Mouse (Mus musculus) embryonic facial prominence, embryonic 12.5 days (tissue): ENCODE data around the gene Ncapd3. TPM values are rescaled to one million over a fixed set of nuclear protein-coding genes. Genes with fewer than 3 reads are reported as not detected.

Source experiments
- ATAC-seq: fragments of 200-750 bp; cut with Nextera tagmentation; 2 replicates; pipeline ENCODE4 v1.8.0; 2017; ENCODE audit not compliant: insufficient number of reproducible peaks, insufficient read depth, low FRiP score, low TSS enrichment
- H3K27ac ChIP-seq: fragments of 300-500 bp; sonication (generic); 2 replicates; pipeline ENCODE4 v1.5.1; 2016; ENCODE audit warnings: mild to moderate bottlenecking
- H3K27me3 ChIP-seq: fragments of 300-500 bp; sonication (generic); 2 replicates; pipeline ENCODE4 v1.6.1; 2016; ENCODE audit warnings: mild to moderate bottlenecking, moderate library complexity
- H3K36me3 ChIP-seq: fragments of 300-500 bp; sonication (generic); 2 replicates; pipeline ENCODE4 v1.6.1; 2016; ENCODE audit warnings: mild to moderate bottlenecking
- H3K4me1 ChIP-seq: fragments of 300-500 bp; sonication (generic); 2 replicates; pipeline ENCODE4 v1.6.1; 2016
- H3K4me2 ChIP-seq: fragments of 300-500 bp; sonication (generic); replicated peaks from 2 replicates; pipeline ENCODE4 v1.6.1; 2016; ENCODE audit warnings: mild to moderate bottlenecking, moderate library complexity
- H3K4me3 ChIP-seq: fragments of 300-500 bp; sonication (generic); 2 replicates; pipeline ENCODE4 v1.5.1; 2016; ENCODE audit warnings: mild to moderate bottlenecking
- H3K9ac ChIP-seq: fragments of 300-500 bp; sonication (generic); 2 replicates; pipeline ENCODE4 v1.6.1; 2016; ENCODE audit warnings: mild to moderate bottlenecking, moderate library complexity
- H3K9me3 ChIP-seq: fragments of 300-500 bp; sonication (generic); 2 replicates; pipeline ENCODE4 v1.6.1; 2016; ENCODE audit warnings: mild to moderate bottlenecking, moderate library complexity
- WGBS: fragments of 180-500 bp; shearing (Covaris S2); methylation state at CpG from one replicate; pipeline ENCODE4 v1.1.7; 2016; 5-methylcytosine and 5-hydroxymethylcytosine counted together
- polyA plus RNA-seq: library from polyadenylated mRNA; unstranded; fragments of >200 nt; fragmentation: Nextera tagmentation; extraction: Ambion mirVana; gene quantifications from 2 replicates; pipeline ENCODE4 v1.2.1, GENCODE M21; 2016

Gene Ncapd3
- polyA plus RNA-seq, 1 experiment from 2014 or later: 35.6 TPM

- Histone ChIP-seq H3K4me3 (no peak overlapping the region), H3K9me3 (no peaks in the 10 kb centered on the region), H3K36me3 (peaks cover 67% of the 10 kb centered on the region), H3K4me2 (no peak overlapping the region), H3K4me1 (peaks cover 15% of the 10 kb centered on the region), H3K9ac (no peak overlapping the region), H3K27me3 (no peaks in the 10 kb centered on the region), H3K27ac (no peak overlapping the region)
- no peak for ATAC-seq
- WGBS: 86% methylated on average over 3 of the region's 3 CpGs
Measured at GRCm38 (mm10) chr9:27005231-27005630, 24.7 kb upstream of the Ncapd3 start.

GRCm38 (mm10) chr9:27005933-27006332 lies 24.0 kb upstream of the Ncapd3 start:
- Histone ChIP-seq H3K4me3 (no peak overlapping the region), H3K36me3 (peaks cover 74% of the 10 kb centered on the region), H3K4me2 (no peak overlapping the region), H3K27me3 (no peaks in the 10 kb centered on the region), H3K4me1 (peaks cover 8% of the 10 kb centered on the region), H3K9me3 (no peaks in the 10 kb centered on the region), H3K9ac (no peak overlapping the region), H3K27ac (no peak overlapping the region)
- ATAC-seq: no peak
- 76% methylated on average over 1 of the region's 1 CpGs for WGBS

DNA sequence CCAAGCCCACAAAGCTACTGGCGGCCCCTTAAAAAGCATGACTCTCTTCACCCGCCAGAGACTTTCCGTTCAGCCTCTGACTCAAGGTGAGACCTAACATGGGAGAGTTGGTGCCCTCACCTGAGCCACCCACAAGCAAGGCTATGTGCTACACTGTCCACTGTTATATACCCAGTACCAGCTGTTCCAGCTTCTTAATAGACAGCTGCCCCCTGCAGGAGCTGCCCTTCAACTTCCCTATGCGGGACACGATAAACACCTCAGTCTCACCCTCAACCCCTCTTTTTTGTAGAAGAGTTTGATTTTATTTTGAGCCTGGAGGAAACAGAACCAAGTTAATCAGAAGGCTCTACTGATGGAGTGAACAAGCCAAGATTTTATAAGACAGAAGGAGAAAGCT lies 23.1 kb upstream of the Ncapd3 start:
- H3K27ac ChIP-seq: no peak overlapping the region
- H3K4me3 ChIP-seq: no peak overlapping the region
- H3K9me3 ChIP-seq: no peaks in the 10 kb centered on the region
- 93% methylated on average over 5 of the region's 5 CpGs for WGBS
- ATAC-seq: no peak
- no peak overlapping the region for H3K9ac ChIP-seq
- no peaks in the 10 kb centered on the region for H3K27me3 ChIP-seq
- no peaks in the 10 kb centered on the region for H3K4me1 ChIP-seq
- no peak overlapping the region for H3K4me2 ChIP-seq
- peaks cover 83% of the 10 kb centered on the region for H3K36me3 ChIP-seq

DNA sequence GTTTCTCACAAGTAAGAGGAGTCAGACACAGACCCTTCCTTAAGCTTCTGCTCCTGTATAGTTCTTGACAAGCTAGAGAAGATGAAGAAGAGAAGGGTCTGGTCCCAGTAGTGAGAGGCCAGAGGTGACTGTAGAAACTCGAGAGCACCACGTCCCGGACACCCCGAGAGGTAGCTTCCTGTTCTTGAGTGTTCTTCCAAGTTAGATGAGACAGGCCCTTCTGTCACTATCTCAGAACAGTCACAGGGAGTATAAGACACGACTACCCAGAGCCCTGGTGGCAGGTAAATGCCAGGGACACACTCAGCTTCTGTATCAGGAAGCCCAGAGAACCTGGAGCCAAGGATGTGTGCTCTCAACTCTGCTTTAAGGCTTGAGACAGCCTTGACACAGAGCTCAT lies 20.7 kb upstream of the Ncapd3 start:
- Histone ChIP-seq H3K4me3 (no peak overlapping the region), H3K36me3 (peaks cover 95% of the 10 kb centered on the region), H3K27me3 (no peaks in the 10 kb centered on the region), H3K4me2 (no peak overlapping the region), H3K27ac (no peak overlapping the region), H3K4me1 (no peaks in the 10 kb centered on the region), H3K9ac (no peak overlapping the region), H3K9me3 (no peaks in the 10 kb centered on the region)
- ATAC-seq: no peak
- 79% methylated on average over 5 of the region's 5 CpGs for WGBS

DNA sequence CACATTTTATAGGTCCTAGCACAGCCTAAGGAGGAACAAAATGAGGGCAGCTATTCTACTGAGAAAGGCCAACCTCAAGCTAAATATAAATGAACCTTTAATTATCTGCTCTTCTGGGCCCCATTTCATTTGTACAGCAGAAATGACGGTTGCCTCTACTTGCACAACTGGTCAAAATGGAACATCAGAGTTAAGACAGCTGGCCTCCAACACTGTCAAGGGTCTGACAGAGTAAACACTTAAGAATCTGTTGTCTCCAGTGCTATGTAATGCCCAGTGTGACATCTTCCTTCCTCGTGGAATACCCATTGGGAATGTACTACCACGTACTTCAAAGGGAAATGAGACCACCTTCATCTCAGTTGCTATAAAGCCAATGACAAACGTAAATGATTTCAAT lies 18.4 kb upstream of the Ncapd3 start:
- Histone ChIP-seq H3K27me3 (no peaks in the 10 kb centered on the region), H3K36me3 (peaks cover 91% of the 10 kb centered on the region), H3K9ac (no peak overlapping the region), H3K4me3 (no peak overlapping the region), H3K4me2 (no peak overlapping the region), H3K4me1 (no peaks in the 10 kb centered on the region), H3K9me3 (no peaks in the 10 kb centered on the region), H3K27ac (no peak overlapping the region)
- 89% methylated on average over 4 of the region's 4 CpGs for WGBS
- no peak for ATAC-seq

- WGBS: 92% methylated on average over 10 of the region's 10 CpGs
- H3K36me3 ChIP-seq: peaks cover 43% of the 10 kb centered on the region
- ATAC-seq: no peak
Measured at GRCm38 (mm10) chr9:27018961-27019360, 11.0 kb upstream of the Ncapd3 start.

DNA sequence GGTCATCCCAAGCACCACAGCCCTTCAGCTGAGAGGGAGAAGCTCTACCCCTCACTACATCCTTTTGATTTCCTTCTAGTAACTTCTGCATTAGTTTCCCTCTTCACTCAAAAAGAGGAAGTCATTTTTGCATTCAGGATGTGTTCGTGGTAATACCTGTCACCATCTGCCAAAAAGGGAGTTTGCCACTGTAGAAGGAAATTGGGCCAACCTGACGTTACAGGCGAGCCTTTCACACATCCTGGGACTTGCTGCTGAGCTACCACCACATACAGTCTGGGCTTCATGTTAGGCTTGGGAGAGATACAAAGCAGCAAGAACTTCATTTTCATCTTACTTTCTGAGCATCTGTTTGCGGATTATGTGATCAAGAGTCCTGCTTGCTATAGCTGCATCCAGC lies 6.3 kb upstream of the Ncapd3 start:
- Histone ChIP-seq H3K27ac (no peak overlapping the region), H3K4me2 (no peak overlapping the region), H3K9me3 (no peaks in the 10 kb centered on the region), H3K27me3 (no peaks in the 10 kb centered on the region), H3K36me3 (peaks cover 12% of the 10 kb centered on the region), H3K4me1 (peaks cover 21% of the 10 kb centered on the region), H3K9ac (no peak overlapping the region), H3K4me3 (no peak overlapping the region)
- WGBS: 87% methylated on average over 4 of the region's 4 CpGs
- ATAC-seq: no peak

More at GRCm38 (mm10) chr9:27018961-27019360, 11.0 kb upstream of the Ncapd3 start:
- Histone ChIP-seq H3K9ac (no peak overlapping the region), H3K27me3 (no peaks in the 10 kb centered on the region), H3K9me3 (no peaks in the 10 kb centered on the region), H3K4me3 (no peak overlapping the region), H3K4me1 (no peaks in the 10 kb centered on the region), H3K27ac (no peak overlapping the region), H3K4me2 (no peak overlapping the region)

DNA sequence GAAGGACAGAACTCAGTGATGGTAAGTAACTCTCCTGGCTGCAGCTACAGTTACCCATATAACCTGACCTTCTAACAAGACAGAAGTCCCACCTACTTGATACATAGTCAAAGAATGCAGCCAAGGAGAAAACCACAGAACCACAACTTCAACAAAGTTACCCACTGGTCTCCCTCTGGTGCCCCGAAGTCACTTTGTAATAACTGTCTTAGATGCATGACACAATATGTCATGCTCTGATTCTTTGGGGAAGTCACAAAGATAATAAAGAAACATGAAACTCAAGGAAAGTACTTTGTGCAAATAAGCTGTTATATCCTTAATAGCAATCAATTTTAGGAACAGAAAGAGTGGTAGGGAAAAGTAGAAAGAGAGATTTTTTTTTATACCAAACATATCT lies 3.3 kb upstream of the Ncapd3 start:
- Histone ChIP-seq H3K4me1 (peaks cover 30% of the 10 kb centered on the region), H3K4me2 (no peak overlapping the region; the same call in 1 of the 2 replicates), H3K36me3 (0 out of 2 replicates have a peak, but pooled peaks cover 6% of the 10 kb centered on the region), H3K9me3 (no peaks in the 10 kb centered on the region), H3K27ac (no peak overlapping the region), H3K9ac (no peak overlapping the region), H3K27me3 (no peaks in the 10 kb centered on the region), H3K4me3 (no peak overlapping the region)
- WGBS: 88% methylated on average over 1 of the region's 1 CpGs
- no peak for ATAC-seq

GRCm38 (mm10) chr9:27029022-27029827 lies 750 bp upstream of the Ncapd3 start:
- Histone ChIP-seq H3K9me3 (no peaks in the 10 kb centered on the region), H3K4me3 (peak overlapping the region; percentile 98), H3K27ac (peak overlapping the region; percentile 90), H3K36me3 (0 out of 2 replicates have a peak, but pooled peaks cover 3% of the 10 kb centered on the region), H3K4me2 (peak overlapping the region; percentile 88), H3K9ac (peak overlapping the region; percentile 95), H3K4me1 (peaks cover 39% of the 10 kb centered on the region), H3K27me3 (no peaks in the 10 kb centered on the region)
- peak; percentile 12 for ATAC-seq
- under 1% methylated on average over 52 of the region's 52 CpGs for WGBS

GRCm38 (mm10) chr9:27030763-27031100 lies 757 bp downstream of the Ncapd3 start:
- Histone ChIP-seq H3K9ac (peak overlapping the region; percentile 70), H3K4me2 (peak overlapping the region; percentile 88), H3K27me3 (no peaks in the 10 kb centered on the region), H3K4me3 (peak overlapping the region; percentile 98), H3K9me3 (no peaks in the 10 kb centered on the region), H3K4me1 (peaks cover 39% of the 10 kb centered on the region), H3K27ac (0 out of 2 replicates have a peak overlapping the region, but pooled peaks have one; percentile 90), H3K36me3 (no peaks in the 10 kb centered on the region)
- WGBS: under 1% methylated on average over 17 of the region's 17 CpGs
- ATAC-seq: no peak

GRCm38 (mm10) chr9:27043892-27044291 lies 13.9 kb downstream of the Ncapd3 start:
- Histone ChIP-seq H3K27ac (no peak overlapping the region), H3K36me3 (peaks cover 81% of the 10 kb centered on the region)
- WGBS: 88% methylated on average over 5 of the region's 5 CpGs

DNA sequence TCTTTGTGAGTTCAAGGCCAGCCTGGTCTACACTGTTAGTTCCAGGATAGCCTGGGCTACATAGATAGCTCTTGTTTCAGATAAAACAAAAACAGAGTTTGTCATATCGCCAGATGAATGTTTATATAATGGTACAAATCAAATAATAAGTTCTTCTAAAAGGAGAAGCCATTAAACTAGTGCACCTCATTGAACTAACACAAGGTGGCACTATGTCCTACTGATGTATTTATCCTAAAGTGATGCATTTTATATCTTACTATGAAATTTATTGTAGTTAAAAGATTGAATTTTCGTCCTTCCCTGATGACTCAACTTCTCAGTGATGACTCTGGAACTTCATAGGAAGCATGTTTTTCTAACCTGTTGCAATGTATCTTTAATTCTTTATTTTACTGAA lies 19.5 kb downstream of the Ncapd3 start:
- Histone ChIP-seq H3K9ac (no peak overlapping the region), H3K9me3 (no peaks in the 10 kb centered on the region), H3K4me1 (no peaks in the 10 kb centered on the region), H3K4me3 (no peak overlapping the region), H3K36me3 (peaks cover 70% of the 10 kb centered on the region), H3K4me2 (no peak overlapping the region), H3K27ac (no peak overlapping the region), H3K27me3 (no peaks in the 10 kb centered on the region)
- no peak for ATAC-seq
- 91% methylated on average over 2 of the region's 2 CpGs for WGBS

More at GRCm38 (mm10) chr9:27043892-27044291, 13.9 kb downstream of the Ncapd3 start:
- ATAC-seq: no peak
- Histone ChIP-seq H3K9me3 (no peaks in the 10 kb centered on the region), H3K9ac (no peak overlapping the region), H3K4me3 (no peak overlapping the region), H3K4me1 (no peaks in the 10 kb centered on the region), H3K4me2 (no peak overlapping the region), H3K27me3 (no peaks in the 10 kb centered on the region)
